Mouse (Mus musculus): ENCODE data around the gene Abr.

Abr gene

DNA sequence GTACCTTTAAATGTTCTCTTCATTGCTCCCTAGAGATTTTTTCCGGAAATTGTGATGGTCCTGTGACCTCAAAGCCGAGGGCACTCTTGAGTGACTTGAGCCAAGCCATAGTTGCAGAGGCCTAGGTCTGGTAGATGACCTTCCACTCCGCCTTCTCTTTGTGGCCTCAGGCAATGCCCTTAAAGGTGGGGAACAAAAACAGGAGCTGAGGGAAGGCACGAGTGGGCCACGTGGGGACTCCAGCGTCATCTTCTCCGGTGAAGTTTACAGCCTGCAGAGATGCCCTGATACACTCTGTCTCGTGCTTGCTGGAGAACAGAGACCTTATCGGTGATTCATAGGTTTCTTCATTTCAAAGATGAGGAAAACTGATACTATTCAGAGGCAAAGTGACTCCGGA is 2.0 kb upstream of the Abr start:
- in situ Hi-C loops (cut with MseI, MboI), result no loop called here

- in situ Hi-C loops (cut with MseI, MboI), result no loop called here
Observed at GRCm38 (mm10) chr11:76623206-76623961, 1.3 kb upstream of the Abr start.

- in situ Hi-C loops (cut with MseI, MboI), result no loop called here
Observed at GRCm38 (mm10) chr11:76622566-76623205, 572 bp upstream of the Abr start.

DNA sequence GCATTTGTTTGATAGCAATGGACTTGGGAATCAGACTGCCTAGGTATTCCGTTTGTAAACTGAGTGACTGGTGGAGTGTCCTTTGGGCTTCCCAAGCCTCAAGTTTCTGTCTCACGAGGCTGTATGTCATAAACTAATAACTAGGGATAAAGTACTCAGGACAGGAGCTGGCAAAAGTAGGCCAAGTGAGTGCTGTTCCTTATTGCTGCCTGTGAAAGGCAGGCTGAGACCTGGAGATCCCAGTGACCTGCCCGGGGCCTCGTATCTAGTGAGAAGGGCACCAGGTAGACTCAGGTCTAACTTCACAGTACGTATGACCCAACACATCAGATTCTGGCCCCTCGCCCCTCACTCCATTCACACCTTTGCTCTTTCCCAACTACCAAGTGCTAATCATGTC is 4.0 kb downstream of the Abr start:
- in situ Hi-C loops (cut with MseI, MboI), result no loop called here

DNA sequence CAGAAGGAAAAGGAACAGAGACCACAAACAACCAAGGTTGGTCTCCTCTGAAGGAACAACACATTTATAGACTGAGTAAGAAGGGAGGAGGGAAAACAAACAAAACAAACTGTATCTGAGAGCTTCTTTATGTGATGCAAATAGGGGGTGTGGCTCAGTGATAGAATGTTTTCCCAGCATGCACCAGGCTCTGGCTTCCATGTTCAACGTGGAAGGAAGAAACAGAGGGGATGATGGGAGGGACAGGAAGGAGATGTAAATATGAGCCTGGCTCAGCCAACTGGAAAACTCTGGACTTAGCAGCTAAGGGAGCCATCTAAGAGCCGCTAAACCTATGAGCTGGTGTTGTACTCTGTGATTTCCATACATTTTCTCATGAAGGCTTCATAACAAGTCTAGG is 7.9 kb downstream of the Abr start:
- in situ Hi-C loops (cut with MseI, MboI), result no loop called here

GRCm38 (mm10) chr11:76612638-76613104 is 9.4 kb downstream of the Abr start:
- in situ Hi-C loops (cut with MseI, MboI), result no loop called here

DNA sequence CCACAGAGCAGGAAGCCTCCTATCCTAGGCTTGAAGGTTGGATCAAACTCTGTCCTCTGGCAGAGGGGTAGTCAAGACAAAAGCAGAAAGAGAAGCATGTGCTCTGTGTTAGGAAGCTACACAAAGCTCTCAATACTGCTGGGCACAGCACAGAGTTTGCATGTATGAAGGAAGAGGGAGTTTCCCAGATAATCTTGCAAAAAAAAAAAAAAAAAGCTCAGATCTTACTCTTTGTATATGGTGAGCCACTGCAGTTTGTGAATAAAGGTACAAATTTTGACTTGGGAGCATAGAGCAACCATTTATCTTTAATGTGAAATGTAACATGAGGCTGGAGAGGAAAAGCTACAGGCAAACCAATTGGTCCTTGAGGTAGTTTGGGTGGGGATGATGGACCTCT is 11.2 kb downstream of the Abr start:
- in situ Hi-C loops (cut with MseI, MboI), result no loop called here

GRCm38 (mm10) chr11:76606521-76606920 is 15.6 kb downstream of the Abr start:
- in situ Hi-C loops (cut with MseI, MboI), result no loop called here

- in situ Hi-C loops (cut with MseI, MboI), result no loop called here
Observed at GRCm38 (mm10) chr11:76599219-76599618, 22.9 kb downstream of the Abr start.

DNA sequence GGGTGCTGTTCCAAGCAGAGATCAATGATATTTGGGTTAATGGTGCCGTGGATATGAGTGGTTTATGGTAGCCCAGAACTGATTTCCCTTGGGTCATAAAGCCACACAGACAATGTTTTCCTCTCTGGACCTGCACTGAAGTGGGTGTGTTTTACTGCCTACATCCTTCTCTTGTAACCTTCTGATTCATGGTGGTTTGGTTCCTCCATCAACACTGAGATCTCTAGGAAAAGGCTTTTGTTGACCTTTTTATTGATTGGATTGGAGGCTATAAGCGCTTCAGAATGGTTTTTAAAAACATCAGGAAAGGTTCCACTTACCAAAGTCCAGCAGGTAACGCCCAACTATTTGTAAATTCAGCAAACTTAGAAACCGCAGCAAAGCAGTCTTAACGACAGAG is 23.4 kb downstream of the Abr start:
- in situ Hi-C loops (cut with MseI, MboI), result no loop called here

DNA sequence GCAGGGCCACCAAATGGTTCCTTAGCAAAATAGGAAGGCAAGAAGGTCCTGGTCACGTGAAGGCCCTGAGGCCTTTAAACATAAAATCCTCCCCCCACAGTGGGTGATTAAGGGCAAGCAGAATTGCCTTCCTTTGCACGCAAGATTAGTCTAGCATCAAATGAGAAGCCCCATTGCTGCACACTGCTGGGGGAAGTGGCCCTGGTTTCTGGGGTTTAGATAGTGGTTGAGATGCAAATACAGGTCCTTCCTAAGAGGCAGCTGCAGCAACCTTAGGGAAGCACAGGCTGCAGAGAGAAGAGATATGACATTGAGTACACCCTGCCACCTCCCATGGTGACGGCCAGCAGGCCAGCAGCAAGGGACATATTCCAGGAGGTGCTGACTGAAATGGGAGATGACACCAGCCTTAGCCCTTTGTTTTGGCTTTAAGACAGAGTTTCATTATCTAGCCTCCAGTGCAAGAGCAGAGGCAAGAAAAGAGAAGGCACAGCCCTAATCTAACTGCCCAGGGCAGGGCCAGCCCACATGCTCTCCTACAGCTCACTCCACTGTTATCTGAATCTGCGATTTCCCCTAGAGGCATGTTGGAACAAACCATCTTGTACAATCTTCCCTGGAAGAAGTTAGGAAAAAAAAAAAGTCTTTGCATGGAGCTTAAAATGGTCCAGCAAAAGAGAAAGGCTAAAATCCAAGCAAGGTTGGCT is 28.3 kb downstream of the Abr start:
- in situ Hi-C loops (cut with MseI, MboI), result no loop called here

- in situ Hi-C loops (cut with MseI, MboI), result loop anchor here in 1 of 2 experiments (10.0 kb wide), 1 partner anchor 55 kb away; no protein-coding TSS in a partner anchor
Observed at GRCm38 (mm10) chr11:76589746-76590145, 32.4 kb downstream of the Abr start.

DNA sequence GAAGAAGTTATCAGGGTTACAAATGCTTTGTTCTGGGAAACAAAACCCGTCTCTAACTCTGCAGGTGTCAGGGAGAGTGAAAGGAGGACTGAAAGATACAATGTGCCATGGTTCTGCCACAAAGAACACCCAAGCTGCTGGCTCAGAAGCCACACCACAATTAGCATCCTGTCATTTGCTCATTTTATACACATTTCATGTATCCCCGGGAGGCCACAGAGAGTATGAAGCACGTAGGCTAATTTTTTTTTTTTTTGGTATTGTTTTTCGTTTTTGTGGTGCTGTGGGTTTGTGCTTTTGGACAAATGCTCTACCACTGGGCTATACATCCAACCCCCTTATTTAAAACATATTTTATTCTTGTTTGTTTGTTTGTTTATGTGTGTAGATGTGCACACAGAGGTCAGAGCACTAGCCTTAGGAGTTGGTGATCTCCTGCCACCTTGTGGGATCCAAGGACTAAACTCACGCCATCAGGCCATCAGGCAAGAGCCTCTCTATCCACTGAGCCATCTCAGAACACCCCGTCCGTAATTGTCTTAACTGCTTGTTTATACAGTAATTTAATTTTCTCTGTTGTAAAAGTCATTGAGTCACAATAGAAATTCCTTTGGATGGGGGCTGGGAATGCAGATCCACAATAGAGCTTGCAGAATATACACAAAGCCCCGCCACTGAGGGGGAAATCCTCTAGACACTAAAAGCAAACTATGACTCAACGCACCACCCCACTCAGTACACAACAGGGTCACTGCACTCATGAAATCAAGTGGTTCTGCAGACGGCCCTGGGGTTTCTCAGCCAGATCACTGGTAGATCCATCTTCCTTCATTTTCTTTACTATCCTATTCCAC is 33.3 kb downstream of the Abr start:
- in situ Hi-C loops (cut with MseI, MboI), result loop anchor here in 1 of 2 experiments (10.0 kb wide), 1 partner anchor 54 kb away; no protein-coding TSS in a partner anchor

- in situ Hi-C loops (cut with MseI, MboI), result loop anchor here in 1 of 2 experiments (10.0 kb wide), 1 partner anchor 53 kb away; no protein-coding TSS in a partner anchor
Observed at GRCm38 (mm10) chr11:76588032-76588431, 34.1 kb downstream of the Abr start.

DNA sequence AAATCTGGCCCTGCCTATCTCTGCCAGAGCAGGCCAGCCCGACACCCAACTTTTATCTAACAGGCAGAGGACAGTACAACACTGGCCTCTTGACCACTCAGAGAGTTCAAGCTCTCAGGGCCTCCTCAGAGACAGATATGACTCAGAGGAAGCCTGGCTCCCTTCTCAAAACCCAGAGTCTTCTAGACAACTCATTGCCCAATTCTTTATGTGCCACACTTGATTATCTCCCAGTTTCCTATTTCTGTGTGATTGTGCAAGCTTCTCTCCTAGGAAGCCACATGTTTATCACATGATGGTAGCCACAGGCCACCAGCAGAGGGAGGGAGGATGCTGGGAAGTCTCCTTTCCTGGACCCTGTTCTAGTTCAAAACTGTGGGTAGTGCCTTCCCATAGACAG is 34.8 kb downstream of the Abr start:
- in situ Hi-C loops (cut with MseI, MboI), result loop anchor here in 1 of 2 experiments (10.0 kb wide), 1 partner anchor 53 kb away; no protein-coding TSS in a partner anchor

GRCm38 (mm10) chr11:76586119-76586518 is 36.0 kb downstream of the Abr start:
- in situ Hi-C loops (cut with MseI, MboI), result loop anchor here in 1 of 2 experiments (10.0 kb wide), 1 partner anchor 51 kb away; no protein-coding TSS in a partner anchor

GRCm38 (mm10) chr11:76577588-76578257 is 44.4 kb downstream of the Abr start:
- in situ Hi-C loops (cut with MseI, MboI), result no loop called here

DNA sequence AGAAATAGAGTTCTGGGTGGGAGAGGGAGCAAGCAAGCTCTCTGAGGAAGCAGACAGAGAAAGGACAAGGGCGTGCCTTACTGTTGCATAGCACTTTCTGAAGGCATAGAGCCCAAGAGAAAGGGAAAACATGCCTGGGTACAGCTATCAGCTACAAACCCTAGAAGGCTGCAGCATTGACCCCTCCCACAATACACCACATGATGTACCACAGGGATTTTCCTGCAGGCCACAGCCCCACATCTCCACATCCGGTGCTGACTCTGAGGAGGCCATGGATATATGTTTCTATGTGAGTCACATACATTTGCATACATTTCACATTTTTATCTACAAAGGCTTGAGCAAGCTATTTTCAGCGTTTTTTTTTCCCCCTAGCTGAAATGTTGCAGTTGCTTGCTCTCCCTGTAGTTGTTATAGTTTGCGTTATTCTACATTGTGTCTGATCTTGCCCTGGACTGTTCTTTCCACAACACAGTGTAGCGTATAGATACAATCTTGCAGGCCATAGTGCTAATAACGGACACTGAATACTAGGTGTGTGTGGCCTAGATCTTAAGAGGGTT is 49.2 kb downstream of the Abr start:
- in situ Hi-C loops (cut with MseI, MboI), result no loop called here

DNA sequence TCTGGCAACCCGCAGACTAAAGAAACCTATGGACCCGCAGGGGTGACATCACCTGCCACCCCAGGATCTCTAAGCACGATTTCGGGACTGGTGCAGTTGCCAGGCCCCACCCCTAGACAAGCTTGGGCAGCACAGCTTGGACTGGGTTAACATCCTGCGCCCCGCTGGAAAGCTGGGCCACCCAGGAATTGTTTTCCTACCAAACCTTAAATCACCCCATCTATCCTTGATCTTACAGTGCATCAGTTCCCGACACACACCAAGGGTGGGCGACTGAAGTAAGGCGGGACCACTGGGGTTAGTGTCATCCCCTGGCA is 50.5 kb downstream of the Abr start:
- in situ Hi-C loops (cut with MseI, MboI), result no loop called here

All from mouse trophoblast stem cell (cell line).